Mouse (Mus musculus) ES-E14 (cell line): Measurements from ENCODE around the gene Shcbp1l.

Source experiments
- CHD2 ChIP-seq: IDR thresholded peaks from 2 replicates; pipeline ENCODE4 v1.6.1; 2014; ENCODE audit warnings: mild to moderate bottlenecking, low read depth, low read length, inconsistent platforms
- HCFC1 ChIP-seq: IDR thresholded peaks from 2 replicates; pipeline ENCODE4 v1.6.1; 2012; ENCODE audit warnings: low read length, inconsistent platforms, borderline replicate concordance; ENCODE audit not compliant: insufficient read depth
- MAFK ChIP-seq: IDR thresholded peaks from 2 replicates; pipeline ENCODE4 v1.6.1; 2014; ENCODE audit warnings: mild to moderate bottlenecking, low read depth, low read length, inconsistent platforms; ENCODE audit not compliant: insufficient read depth
- ZC3H11A ChIP-seq: IDR thresholded peaks from 2 replicates; pipeline ENCODE4 v1.6.1; 2012; ENCODE audit warnings: low read depth, mild to moderate bottlenecking, inconsistent platforms, low read length, borderline replicate concordance

DNA sequence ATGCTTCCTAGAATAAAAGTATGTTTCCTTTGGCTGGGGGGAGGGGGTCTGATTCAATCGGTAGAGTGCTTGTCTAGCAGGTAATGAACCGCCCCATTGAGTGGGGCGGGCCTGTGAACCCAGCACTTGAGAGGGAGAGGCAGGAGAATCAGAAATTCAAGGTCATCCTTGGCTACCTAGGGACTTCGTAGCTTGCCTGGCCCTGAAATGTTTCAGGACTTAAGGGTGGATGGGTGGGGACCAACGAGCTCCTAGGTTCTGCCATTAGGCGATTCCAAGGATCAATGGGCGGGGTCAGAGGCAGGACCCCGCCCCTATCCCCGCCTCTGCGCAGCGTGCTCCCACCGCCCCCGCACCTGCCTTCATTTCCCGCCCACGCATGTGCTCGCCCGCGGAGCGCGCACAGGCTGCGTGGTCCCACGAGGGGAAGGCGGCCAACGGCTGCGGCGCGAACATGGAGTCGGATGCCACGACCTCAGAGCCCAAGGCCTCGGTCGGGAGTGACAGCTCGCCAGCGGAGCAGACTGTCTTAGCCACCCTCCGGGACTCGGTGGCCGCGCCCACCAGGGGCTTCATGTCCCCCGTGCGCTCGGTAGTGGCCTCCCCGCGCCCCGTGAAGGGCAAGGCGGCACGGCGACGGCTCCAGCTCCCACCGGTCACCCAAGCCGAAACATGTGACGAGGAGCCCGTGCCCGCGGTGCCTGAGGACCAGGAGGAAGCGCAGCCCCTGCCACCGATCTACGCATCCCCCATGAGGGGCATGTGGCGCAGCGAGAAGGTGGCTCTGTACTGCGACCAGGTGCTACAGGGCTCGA, at the start of gene Shcbp1l:
- TF ChIP-seq CHD2 (no peak), ZC3H11A (no peak), MAFK (no peak), HCFC1 (no peak)
